Mouse (Mus musculus): ENCODE results near the gene Nuak2. TPM values are rescaled to one million over a fixed set of nuclear protein-coding genes. Genes with fewer than 3 reads are reported as not detected.

The Nuak2 gene
- polyA plus RNA-seq, 1 experiment from 2014 or later, result 105 TPM

- Histone ChIP-seq H3K9me3 (ENCODE audit: control insufficient read depth, low read length) (no peaks in the 10 kb centered on the region), H3K9ac (ENCODE audit: low read length) (peak overlapping the region; percentile 94), H3K27me3 (ENCODE audit: control insufficient read depth, insufficient read depth, low read length) (no peaks in the 10 kb centered on the region), H3K4me2 (peak overlapping the region; percentile 77), H3K27ac (ENCODE audit: low read depth, low read length) (peak overlapping the region; percentile 98), H3K36me3 (ENCODE audit: control insufficient read depth, insufficient read depth, low read length) (peaks cover 6% of the 10 kb centered on the region), H3K4me3 (ENCODE audit: low read depth, low read length) (peak overlapping the region; percentile 89), H3K4me1 (ENCODE audit: control insufficient read depth, insufficient read depth, low read length) (peaks cover 44% of the 10 kb centered on the region)
- DNase-seq (ENCODE audit: low spot score, missing footprints), result no peak
- no peak for ATAC-seq (ENCODE audit: low FRiP score)
- WGBS, result 12% methylated on average over 7 of the region's 7 CpGs
These were observed 684 bp downstream of the Nuak2 start for GRCm38 (mm10) chr1:132316625-132316994.

GRCm38 (mm10) chr1:132317413-132317812, 1.5 kb downstream of the Nuak2 start:
- whole genome bisulfite sequencing, result 10% methylated on average over 4 of the region's 4 CpGs
- Histone ChIP-seq H3K27me3 (ENCODE audit: control insufficient read depth, insufficient read depth, low read length) (no peaks in the 10 kb centered on the region), H3K4me1 (ENCODE audit: control insufficient read depth, insufficient read depth, low read length) (peaks cover 50% of the 10 kb centered on the region), H3K9me3 (ENCODE audit: control insufficient read depth, low read length) (no peaks in the 10 kb centered on the region), H3K9ac (ENCODE audit: low read length) (peak overlapping the region; percentile 94), H3K4me3 (ENCODE audit: low read depth, low read length) (peak overlapping the region; percentile 89), H3K36me3 (ENCODE audit: control insufficient read depth, insufficient read depth, low read length) (peaks cover 6% of the 10 kb centered on the region), H3K4me2 (peak overlapping the region; percentile 77), H3K27ac (ENCODE audit: low read depth, low read length) (peak overlapping the region; percentile 98)
- peak; percentile 91 for DNase-seq (ENCODE audit: low spot score, missing footprints)
- ATAC-seq (ENCODE audit: low FRiP score), result no peak

- H3K9ac ChIP-seq (ENCODE audit: low read length), result peak overlapping the region; percentile 94
- peak overlapping the region; percentile 89 for H3K4me3 ChIP-seq (ENCODE audit: low read depth, low read length)
- peaks cover 52% of the 10 kb centered on the region for H3K4me1 ChIP-seq (ENCODE audit: control insufficient read depth, insufficient read depth, low read length)
- peaks cover 6% of the 10 kb centered on the region for H3K36me3 ChIP-seq (ENCODE audit: control insufficient read depth, insufficient read depth, low read length)
- no peak for ATAC-seq (ENCODE audit: low FRiP score)
- H3K27ac ChIP-seq (ENCODE audit: low read depth, low read length), result peak overlapping the region; percentile 98
- H3K4me2 ChIP-seq, result peak overlapping the region; percentile 77
- 15% methylated on average over 7 of the region's 8 CpGs for WGBS
- H3K27me3 ChIP-seq (ENCODE audit: control insufficient read depth, insufficient read depth, low read length), result no peaks in the 10 kb centered on the region
- peak; percentile 91 for DNase-seq (ENCODE audit: low spot score, missing footprints)
- H3K9me3 ChIP-seq (ENCODE audit: control insufficient read depth, low read length), result no peaks in the 10 kb centered on the region
These were observed 2.3 kb downstream of the Nuak2 start for GRCm38 (mm10) chr1:132317894-132318863.

- peaks cover 62% of the 10 kb centered on the region for H3K4me1 ChIP-seq (ENCODE audit: control insufficient read depth, insufficient read depth, low read length)
- H3K4me3 ChIP-seq (ENCODE audit: low read depth, low read length), result peak overlapping the region; percentile 89
- H3K27me3 ChIP-seq (ENCODE audit: control insufficient read depth, insufficient read depth, low read length), result no peaks in the 10 kb centered on the region
- peak overlapping the region; percentile 77 for H3K4me2 ChIP-seq
- 37% methylated on average over 5 of the region's 5 CpGs for WGBS
- H3K9ac ChIP-seq (ENCODE audit: low read length), result peak overlapping the region; percentile 94
- ATAC-seq (ENCODE audit: low FRiP score) (no peak), DNase-seq (ENCODE audit: low spot score, missing footprints) (peak; percentile 92)
- H3K36me3 ChIP-seq (ENCODE audit: control insufficient read depth, insufficient read depth, low read length), result peaks cover 6% of the 10 kb centered on the region
- H3K27ac ChIP-seq (ENCODE audit: low read depth, low read length), result peak overlapping the region; percentile 98
- no peaks in the 10 kb centered on the region for H3K9me3 ChIP-seq (ENCODE audit: control insufficient read depth, low read length)
These were observed 3.3 kb downstream of the Nuak2 start for GRCm38 (mm10) chr1:132319242-132319641.

GRCm38 (mm10) chr1:132321821-132322580, 6.1 kb downstream of the Nuak2 start:
- peak overlapping the region; percentile 77 for H3K4me2 ChIP-seq
- H3K4me3 ChIP-seq (ENCODE audit: low read depth, low read length), result no peak overlapping the region
- H3K27ac ChIP-seq (ENCODE audit: low read depth, low read length), result peak overlapping the region; percentile 98
- H3K27me3 ChIP-seq (ENCODE audit: control insufficient read depth, insufficient read depth, low read length), result no peaks in the 10 kb centered on the region
- H3K9ac ChIP-seq (ENCODE audit: low read length), result peak overlapping the region; percentile 51
- 32% methylated on average over 7 of the region's 7 CpGs for WGBS
- peak; percentile 96 for DNase-seq (ENCODE audit: low spot score, missing footprints)
- peak; percentile 20 for ATAC-seq (ENCODE audit: low FRiP score)
- H3K36me3 ChIP-seq (ENCODE audit: control insufficient read depth, insufficient read depth, low read length), result peaks cover 25% of the 10 kb centered on the region
- no peaks in the 10 kb centered on the region for H3K9me3 ChIP-seq (ENCODE audit: control insufficient read depth, low read length)
- peaks cover 83% of the 10 kb centered on the region for H3K4me1 ChIP-seq (ENCODE audit: control insufficient read depth, insufficient read depth, low read length)

- Histone ChIP-seq H3K4me2 (peak overlapping the region; percentile 44), H3K4me1 (ENCODE audit: control insufficient read depth, insufficient read depth, low read length) (peaks cover 87% of the 10 kb centered on the region), H3K4me3 (ENCODE audit: low read depth, low read length) (peak overlapping the region; percentile 13; the same call in 1 of the 2 replicates), H3K36me3 (ENCODE audit: control insufficient read depth, insufficient read depth, low read length) (peaks cover 32% of the 10 kb centered on the region), H3K9ac (ENCODE audit: low read length) (peak overlapping the region; percentile 48; the same call in 1 of the 2 replicates), H3K27me3 (ENCODE audit: control insufficient read depth, insufficient read depth, low read length) (no peaks in the 10 kb centered on the region), H3K27ac (ENCODE audit: low read depth, low read length) (peak overlapping the region; percentile 98), H3K9me3 (ENCODE audit: control insufficient read depth, low read length) (no peaks in the 10 kb centered on the region)
- 9% methylated on average over 13 of the region's 13 CpGs for WGBS
- DNase-seq (ENCODE audit: low spot score, missing footprints) (peak; percentile 98), ATAC-seq (ENCODE audit: low FRiP score) (peak; percentile 96)
These were observed 7.0 kb downstream of the Nuak2 start for GRCm38 (mm10) chr1:132322711-132323542.

- Histone ChIP-seq H3K4me2 (no peak overlapping the region), H3K9me3 (ENCODE audit: control insufficient read depth, low read length) (no peaks in the 10 kb centered on the region), H3K4me3 (ENCODE audit: low read depth, low read length) (no peak overlapping the region), H3K27ac (ENCODE audit: low read depth, low read length) (peak overlapping the region; percentile 46; the same call in 1 of the 2 replicates), H3K27me3 (ENCODE audit: control insufficient read depth, insufficient read depth, low read length) (no peaks in the 10 kb centered on the region), H3K9ac (ENCODE audit: low read length) (no peak overlapping the region), H3K36me3 (ENCODE audit: control insufficient read depth, insufficient read depth, low read length) (peaks cover 55% of the 10 kb centered on the region), H3K4me1 (ENCODE audit: control insufficient read depth, insufficient read depth, low read length) (peaks cover 84% of the 10 kb centered on the region)
- 73% methylated on average over 9 of the region's 9 CpGs for WGBS
- no peak for ATAC-seq (ENCODE audit: low FRiP score)
- no peak for DNase-seq (ENCODE audit: low spot score, missing footprints)
These were observed 10.9 kb downstream of the Nuak2 start for GRCm38 (mm10) chr1:132326777-132327176.

GRCm38 (mm10) chr1:132327477-132327876, 11.6 kb downstream of the Nuak2 start:
- Histone ChIP-seq H3K36me3 (ENCODE audit: control insufficient read depth, insufficient read depth, low read length) (peaks cover 62% of the 10 kb centered on the region), H3K9ac (ENCODE audit: low read length) (no peak overlapping the region), H3K27ac (ENCODE audit: low read depth, low read length) (0 out of 2 replicates have a peak overlapping the region, but pooled peaks have one; percentile 4)

More at GRCm38 (mm10) chr1:132327477-132327876, 11.6 kb downstream of the Nuak2 start:
- no peak overlapping the region for H3K4me2 ChIP-seq
- H3K4me1 ChIP-seq (ENCODE audit: control insufficient read depth, insufficient read depth, low read length), result peaks cover 88% of the 10 kb centered on the region
- ATAC-seq (ENCODE audit: low FRiP score) (no peak), DNase-seq (ENCODE audit: low spot score, missing footprints) (no peak)
- H3K9me3 ChIP-seq (ENCODE audit: control insufficient read depth, low read length), result no peaks in the 10 kb centered on the region
- WGBS, result 83% methylated on average over 17 of the region's 17 CpGs
- H3K27me3 ChIP-seq (ENCODE audit: control insufficient read depth, insufficient read depth, low read length), result no peaks in the 10 kb centered on the region
- H3K4me3 ChIP-seq (ENCODE audit: low read depth, low read length), result no peak overlapping the region
